Mouse (Mus musculus) CH12.LX (cell line): ENCODE measurements at regions not wholly inside any gene's neighbourhood (a gene's known extent, or its start where the extent isn't known, plus 50 kb on each side); places are given as distances from the start of the nearest gene placed in this dataset.

Experiments
- DNase-seq: peaks from one replicate; pipeline ENCODE4 v3.0.0-alpha.2; 2013; ENCODE audit errors: extremely low read depth
- H3K27ac ChIP-seq: 2 replicates; pipeline ENCODE4 v1.5.1; 2012; ENCODE audit warnings: low read depth, mild to moderate bottlenecking, control low read depth, moderate library complexity; ENCODE audit not compliant: insufficient read depth
- H3K27me3 ChIP-seq: replicated peaks from 2 replicates; pipeline ENCODE3; 2012; ENCODE audit warnings: inconsistent platforms
- H3K36me3 ChIP-seq, 2 experiments: replicated peaks in 1 of 2; 2 replicates each; pipeline versions ENCODE3 to v1.6.1; 2012; ENCODE audit warnings: inconsistent platforms in 1 of 2, low read length in 1 of 2, mild to moderate bottlenecking in 1 of 2, mixed read lengths in 1 of 2, moderate library complexity in 1 of 2; ENCODE audit not compliant: control insufficient read depth in 1 of 2, insufficient read depth in 1 of 2
- H3K4me1 ChIP-seq, 2 experiments: 2 replicates each; pipeline ENCODE4 v1.6.1; 2012; ENCODE audit warnings: inconsistent platforms in 1 of 2, moderate library complexity in 1 of 2; ENCODE audit not compliant: insufficient read depth in 2 of 2, control insufficient read depth in 1 of 2
- H3K4me2 ChIP-seq: 2 replicates; pipeline ENCODE4 v1.6.1; 2012; ENCODE audit warnings: low read depth, mild to moderate bottlenecking, control low read depth; ENCODE audit not compliant: poor library complexity, insufficient read depth, severe bottlenecking
- H3K4me3 ChIP-seq, 3 experiments: fragments of 150-350 bp in 1 of 3; sonication (generic) in 1 of 3; replicated peaks in 1 of 3; 2 replicates each; pipeline versions ENCODE3 to v1.5.1; 2011 to 2012; ENCODE audit warnings: low read depth in 2 of 3, low read length in 2 of 3, mild to moderate bottlenecking in 2 of 3, moderate library complexity in 2 of 3, control low read depth in 1 of 3, improper control_type of control experiment in 1 of 3, inconsistent platforms in 1 of 3, mixed read lengths in 1 of 3; ENCODE audit not compliant: poor library complexity in 1 of 3
- H3K79me2 ChIP-seq: replicated peaks from 2 replicates; pipeline ENCODE4 v1.6.1; 2012; ENCODE audit warnings: mild to moderate bottlenecking, moderate library complexity; ENCODE audit not compliant: control insufficient read depth, poor library complexity, insufficient read depth, severe bottlenecking; ENCODE audit errors: extremely low read depth
- H3K9ac ChIP-seq: 2 replicates; pipeline ENCODE4 v1.6.1; 2012; ENCODE audit warnings: low read depth, mild to moderate bottlenecking, control low read depth, moderate library complexity; ENCODE audit not compliant: insufficient read depth
- H3K9me3 ChIP-seq: replicated peaks from 2 replicates; pipeline ENCODE3; 2012; ENCODE audit warnings: low read length, inconsistent platforms, mixed read lengths
- BHLHE40 ChIP-seq: IDR thresholded peaks from 2 replicates; pipeline ENCODE4 v1.6.1; 2011; ENCODE audit warnings: mild to moderate bottlenecking, low read depth, low read length, improper control_type of control experiment
- CTCF ChIP-seq, 2 experiments: IDR thresholded peaks in 1 of 2; conservative IDR thresholded peaks in 1 of 2; 2 replicates each; pipeline ENCODE4 v1.5.1; 2011 to 2012; ENCODE audit warnings: low read depth in 2 of 2, low read length in 2 of 2, improper control_type of control experiment in 1 of 2, inconsistent platforms in 1 of 2, mild to moderate bottlenecking in 1 of 2, moderate library complexity in 1 of 2
- E2F4 ChIP-seq: IDR thresholded peaks from 2 replicates; pipeline ENCODE4 v1.6.1; 2011; ENCODE audit warnings: low read depth, low read length, improper control_type of control experiment; ENCODE audit not compliant: insufficient replicate concordance
- ETS1 ChIP-seq: conservative IDR thresholded peaks from 2 replicates; pipeline ENCODE4 v1.6.1; 2012; ENCODE audit warnings: low read depth, mild to moderate bottlenecking, inconsistent platforms, low read length, improper control_type of control experiment, moderate library complexity
- JUND ChIP-seq: conservative IDR thresholded peaks from 2 replicates; pipeline ENCODE4 v1.6.1; 2011; ENCODE audit warnings: low read depth, low read length, improper control_type of control experiment
- MAFK ChIP-seq: IDR thresholded peaks from 2 replicates; pipeline ENCODE4 v1.6.1; 2011; ENCODE audit warnings: low read length, improper control_type of control experiment; ENCODE audit not compliant: insufficient replicate concordance
- MAX ChIP-seq: IDR thresholded peaks from 2 replicates; pipeline ENCODE4 v1.6.1; 2011; ENCODE audit warnings: low read length, improper control_type of control experiment
- MXI1 ChIP-seq: IDR thresholded peaks from 2 replicates; pipeline ENCODE4 v1.6.1; 2011; ENCODE audit warnings: mild to moderate bottlenecking, low read depth, low read length, improper control_type of control experiment
- NELFE ChIP-seq: IDR thresholded peaks from 2 replicates; pipeline ENCODE4 v1.6.1; 2011; ENCODE audit warnings: low read depth, low read length, improper control_type of control experiment
- POLR2AphosphoS2 ChIP-seq: IDR thresholded peaks from 2 replicates; pipeline ENCODE4 v1.6.1; 2011; ENCODE audit warnings: low read depth, low read length, improper control_type of control experiment
- RAD21 ChIP-seq: IDR thresholded peaks from 2 replicates; pipeline ENCODE4 v1.6.1; 2011; ENCODE audit warnings: low read depth, mild to moderate bottlenecking, low read length, improper control_type of control experiment, moderate library complexity
- SIN3A ChIP-seq: IDR thresholded peaks from 2 replicates; pipeline ENCODE4 v1.6.1; 2012; ENCODE audit warnings: low read length, improper control_type of control experiment, inconsistent platforms
- TCF12 ChIP-seq: IDR thresholded peaks from 2 replicates; pipeline ENCODE4 v1.6.1; 2014; ENCODE audit warnings: low read depth, mild to moderate bottlenecking, inconsistent platforms, low read length, improper control_type of control experiment
- UBTF ChIP-seq: IDR thresholded peaks from 2 replicates; pipeline ENCODE4 v1.6.1; 2012; ENCODE audit warnings: low read depth, mild to moderate bottlenecking, inconsistent platforms, low read length, improper control_type of control experiment, moderate library complexity
- ZKSCAN1 ChIP-seq: IDR thresholded peaks from 2 replicates; pipeline ENCODE4 v1.6.1; 2012; ENCODE audit warnings: low read depth, inconsistent platforms, low read length, improper control_type of control experiment, borderline replicate concordance
- ZMIZ1 ChIP-seq: IDR thresholded peaks from 2 replicates; pipeline ENCODE4 v1.6.1; 2012; ENCODE audit warnings: low read depth, mild to moderate bottlenecking, inconsistent platforms, low read length, improper control_type of control experiment
- dilution Hi-C: fragments of 300-500 bp; cut with MboI; formaldehyde crosslinking; loops from 2 replicates; pipeline ENCODE4 v1.14.3; 2020; ENCODE audit warnings: low sequenced_read_pairs; ENCODE audit not compliant: extremely low pct_unique_long_range_greater_than_20kb, extremely low pct_ligation_motif_present
- in situ Hi-C: fragments of 300-500 bp; cut with MboI; formaldehyde crosslinking; loops from 3 replicates; pipeline ENCODE4 v1.14.3; 2019; ENCODE audit warnings: low sequenced_read_pairs, low pct_ligation_motif_present, low pct_unique_long_range_greater_than_20kb, mixed read lengths

GRCm38 (mm10) chr1:117354624-117355023 is 342.3 kb upstream of the Gm28363 start:
- in situ Hi-C loops, result no loop called here

GRCm38 (mm10) chr1:117356418-117357194 is 340.3 kb upstream of the Gm28363 start:
- no peaks in the 10 kb centered on the region for H3K79me2 ChIP-seq
- no peaks in the 10 kb centered on the region for H3K4me1 ChIP-seq
- H3K4me2 ChIP-seq, result no peak overlapping the region
- no peak for DNase-seq
- no peak overlapping the region for H3K9ac ChIP-seq
- peaks cover 32% of the 10 kb centered on the region for H3K9me3 ChIP-seq
- H3K27me3 ChIP-seq, result no peaks in the 10 kb centered on the region
- dilution Hi-C loops (no loop called here), in situ Hi-C loops (no loop called here)
- no peak overlapping the region for H3K27ac ChIP-seq
- TF ChIP-seq ZMIZ1, result no peak
- no peak for TF ChIP-seq RAD21
- TF ChIP-seq ZKSCAN1, result no peak
- TF ChIP-seq TCF12, result no peak
- no peak for TF ChIP-seq ETS1
- TF ChIP-seq MAFK, result no peak
- no peak for TF ChIP-seq MXI1
- no peak for TF ChIP-seq E2F4
- no peak for TF ChIP-seq JUND
- TF ChIP-seq SIN3A, result no peak
- H3K36me3 ChIP-seq, result no peaks in the 10 kb centered on the region
- H3K4me3 ChIP-seq, result no peak overlapping the region

More at GRCm38 (mm10) chr1:117354624-117355023, 342.3 kb upstream of the Gm28363 start:
- Histone ChIP-seq H3K4me1 (no peaks in the 10 kb centered on the region), H3K27ac (no peak overlapping the region), H3K36me3 (no peaks in the 10 kb centered on the region), H3K9me3 (peaks cover 34% of the 10 kb centered on the region), H3K27me3 (no peaks in the 10 kb centered on the region), H3K4me3 (no peak overlapping the region), H3K9ac (no peak overlapping the region), H3K79me2 (no peaks in the 10 kb centered on the region), H3K4me2 (no peak overlapping the region)
- TF ChIP-seq UBTF (no peak), MAX (no peak), MXI1 (no peak), POLR2AphosphoS2 (no peak), BHLHE40 (no peak), SIN3A (no peak), CTCF (conservative IDR thresholded peaks at IDR 0.05 in 1 of 2, IDR thresholded peaks at IDR 0.05 in 1 of 2; ENCODE audit: low read depth in 2 of 2, low read length in 2 of 2) (no peak), ETS1 (no peak), NELFE (no peak)
- dilution Hi-C loops, result no loop called here
- DNase-seq, result no peak
